Mouse (Mus musculus) CH12.LX (cell line): ENCODE data around the gene Slc9a9. TPM values are rescaled to one million over a fixed set of nuclear protein-coding genes. Genes with fewer than 3 reads are reported as not detected.
A peak's percentile ranks its signal among the peaks of the same experiment; 100 is the strongest.

Experiments
- DNase-seq: peaks from one replicate; pipeline ENCODE4 v3.0.0-alpha.2; 2013; ENCODE audit errors: extremely low read depth
- H3K27ac ChIP-seq: 2 replicates; pipeline ENCODE4 v1.5.1; 2012; ENCODE audit warnings: low read depth, mild to moderate bottlenecking, control low read depth, moderate library complexity; ENCODE audit not compliant: insufficient read depth
- H3K27me3 ChIP-seq: replicated peaks from 2 replicates; pipeline ENCODE3; 2012; ENCODE audit warnings: inconsistent platforms
- H3K36me3 ChIP-seq, 2 experiments: replicated peaks in 1 of 2; 2 replicates each; pipeline versions ENCODE3 to v1.6.1; 2012; ENCODE audit warnings: inconsistent platforms in 1 of 2, low read length in 1 of 2, mild to moderate bottlenecking in 1 of 2, mixed read lengths in 1 of 2, moderate library complexity in 1 of 2; ENCODE audit not compliant: control insufficient read depth in 1 of 2, insufficient read depth in 1 of 2
- H3K4me1 ChIP-seq, 2 experiments: 2 replicates each; pipeline ENCODE4 v1.6.1; 2012; ENCODE audit warnings: inconsistent platforms in 1 of 2, moderate library complexity in 1 of 2; ENCODE audit not compliant: insufficient read depth in 2 of 2, control insufficient read depth in 1 of 2
- H3K4me2 ChIP-seq: 2 replicates; pipeline ENCODE4 v1.6.1; 2012; ENCODE audit warnings: low read depth, mild to moderate bottlenecking, control low read depth; ENCODE audit not compliant: poor library complexity, insufficient read depth, severe bottlenecking
- H3K4me3 ChIP-seq, 3 experiments: fragments of 150-350 bp in 1 of 3; sonication (generic) in 1 of 3; replicated peaks in 1 of 3; 2 replicates each; pipeline versions ENCODE3 to v1.5.1; 2011 to 2012; ENCODE audit warnings: low read depth in 2 of 3, low read length in 2 of 3, mild to moderate bottlenecking in 2 of 3, moderate library complexity in 2 of 3, control low read depth in 1 of 3, improper control_type of control experiment in 1 of 3, inconsistent platforms in 1 of 3, mixed read lengths in 1 of 3; ENCODE audit not compliant: poor library complexity in 1 of 3
- H3K79me2 ChIP-seq: replicated peaks from 2 replicates; pipeline ENCODE4 v1.6.1; 2012; ENCODE audit warnings: mild to moderate bottlenecking, moderate library complexity; ENCODE audit not compliant: control insufficient read depth, poor library complexity, insufficient read depth, severe bottlenecking; ENCODE audit errors: extremely low read depth
- H3K9ac ChIP-seq: 2 replicates; pipeline ENCODE4 v1.6.1; 2012; ENCODE audit warnings: low read depth, mild to moderate bottlenecking, control low read depth, moderate library complexity; ENCODE audit not compliant: insufficient read depth
- H3K9me3 ChIP-seq: replicated peaks from 2 replicates; pipeline ENCODE3; 2012; ENCODE audit warnings: low read length, inconsistent platforms, mixed read lengths
- BHLHE40 ChIP-seq: IDR thresholded peaks from 2 replicates; pipeline ENCODE4 v1.6.1; 2011; ENCODE audit warnings: mild to moderate bottlenecking, low read depth, low read length, improper control_type of control experiment
- CHD2 ChIP-seq: IDR thresholded peaks from 2 replicates; pipeline ENCODE4 v1.6.1; 2011; ENCODE audit warnings: low read length, improper control_type of control experiment
- CTCF ChIP-seq, 2 experiments: IDR thresholded peaks in 1 of 2; conservative IDR thresholded peaks in 1 of 2; 2 replicates each; pipeline ENCODE4 v1.5.1; 2011 to 2012; ENCODE audit warnings: low read depth in 2 of 2, low read length in 2 of 2, improper control_type of control experiment in 1 of 2, inconsistent platforms in 1 of 2, mild to moderate bottlenecking in 1 of 2, moderate library complexity in 1 of 2
- E2F4 ChIP-seq: IDR thresholded peaks from 2 replicates; pipeline ENCODE4 v1.6.1; 2011; ENCODE audit warnings: low read depth, low read length, improper control_type of control experiment; ENCODE audit not compliant: insufficient replicate concordance
- ETS1 ChIP-seq: conservative IDR thresholded peaks from 2 replicates; pipeline ENCODE4 v1.6.1; 2012; ENCODE audit warnings: low read depth, mild to moderate bottlenecking, inconsistent platforms, low read length, improper control_type of control experiment, moderate library complexity
- GABPA ChIP-seq: IDR thresholded peaks from 2 replicates; pipeline ENCODE4 v1.6.1; 2012; ENCODE audit warnings: low read depth, low read length, improper control_type of control experiment, inconsistent platforms; ENCODE audit not compliant: insufficient replicate concordance
- IRF4 ChIP-seq: IDR thresholded peaks from 2 replicates; pipeline ENCODE4 v1.6.1; 2014; ENCODE audit warnings: low read depth, mild to moderate bottlenecking, inconsistent platforms, low read length, improper control_type of control experiment
- JUN ChIP-seq: IDR thresholded peaks from 2 replicates; pipeline ENCODE4 v1.6.1; 2011; ENCODE audit warnings: low read depth, mild to moderate bottlenecking, low read length, improper control_type of control experiment, moderate library complexity; ENCODE audit not compliant: insufficient read depth
- MAX ChIP-seq: IDR thresholded peaks from 2 replicates; pipeline ENCODE4 v1.6.1; 2011; ENCODE audit warnings: low read length, improper control_type of control experiment
- MAZ ChIP-seq: IDR thresholded peaks from 2 replicates; pipeline ENCODE4 v1.6.1; 2012; ENCODE audit warnings: low read depth, mild to moderate bottlenecking, inconsistent platforms, low read length, improper control_type of control experiment, moderate library complexity
- MEF2A ChIP-seq: IDR thresholded peaks from 2 replicates; pipeline ENCODE4 v1.6.1; 2014; ENCODE audit warnings: low read depth, mild to moderate bottlenecking, inconsistent platforms, low read length, improper control_type of control experiment, borderline replicate concordance
- MXI1 ChIP-seq: IDR thresholded peaks from 2 replicates; pipeline ENCODE4 v1.6.1; 2011; ENCODE audit warnings: mild to moderate bottlenecking, low read depth, low read length, improper control_type of control experiment
- NRF1 ChIP-seq: IDR thresholded peaks from 2 replicates; pipeline ENCODE4 v1.6.1; 2014; ENCODE audit warnings: low read depth, mild to moderate bottlenecking, inconsistent platforms, low read length, improper control_type of control experiment, moderate library complexity
- POLR2A ChIP-seq: IDR thresholded peaks from 2 replicates; pipeline ENCODE4 v1.6.1; 2011; ENCODE audit warnings: low read depth, mild to moderate bottlenecking, improper control_type of control experiment, low read length
- POLR2AphosphoS2 ChIP-seq: IDR thresholded peaks from 2 replicates; pipeline ENCODE4 v1.6.1; 2011; ENCODE audit warnings: low read depth, low read length, improper control_type of control experiment
- RAD21 ChIP-seq: IDR thresholded peaks from 2 replicates; pipeline ENCODE4 v1.6.1; 2011; ENCODE audit warnings: low read depth, mild to moderate bottlenecking, low read length, improper control_type of control experiment, moderate library complexity
- USF1 ChIP-seq: IDR thresholded peaks from 2 replicates; pipeline ENCODE4 v1.6.1; 2014; ENCODE audit warnings: low read depth, mild to moderate bottlenecking, inconsistent platforms, low read length, improper control_type of control experiment
- USF2 ChIP-seq: conservative IDR thresholded peaks from 2 replicates; pipeline ENCODE4 v1.6.1; 2011; ENCODE audit warnings: low read depth, low read length, improper control_type of control experiment
- dilution Hi-C: fragments of 300-500 bp; cut with MboI; formaldehyde crosslinking; loops from 2 replicates; pipeline ENCODE4 v1.14.3; 2020; ENCODE audit warnings: low sequenced_read_pairs; ENCODE audit not compliant: extremely low pct_unique_long_range_greater_than_20kb, extremely low pct_ligation_motif_present
- in situ Hi-C: fragments of 300-500 bp; cut with MboI; formaldehyde crosslinking; loops from 3 replicates; pipeline ENCODE4 v1.14.3; 2019; ENCODE audit warnings: low sequenced_read_pairs, low pct_ligation_motif_present, low pct_unique_long_range_greater_than_20kb, mixed read lengths
- polyA plus RNA-seq: library from polyadenylated mRNA; unstranded; fragments of >175 nt; gene quantifications from 2 replicates; pipeline ENCODE4 v1.2.1, GENCODE M21; 2012; ENCODE audit warnings: low read depth; ENCODE audit not compliant: insufficient read length
- total RNA-seq, 2 experiments: library from RNA; depleted of rRNA; stranded (reverse); fragments of 300-350 nt in 1 of 2; fragments of >200 nt in 1 of 2; gene quantifications; 2 replicates each; pipeline ENCODE4 v1.2.3; 2012 to 2014

The Slc9a9 gene
- total and polyA plus RNA-seq, 3 experiments: not detected

GRCm38 (mm10) chr9:94738555-94739427 lies 69.1 kb downstream of the Slc9a9 start:
- dilution Hi-C loops (no loop called here), in situ Hi-C loops (loop anchor here (25.0 kb wide), 1 partner anchor 674 kb away; the partner anchor contains the start of gene Chst2)
- H3K9me3 ChIP-seq: peaks cover 56% of the 10 kb centered on the region
- no peak overlapping the region for H3K4me3 ChIP-seq
- no peaks in the 10 kb centered on the region for H3K27me3 ChIP-seq
- no peak overlapping the region for H3K4me2 ChIP-seq
- DNase-seq: peak; percentile 9
- TF ChIP-seq RAD21 (peak; percentile 47), MEF2A (no peak), CTCF (conservative IDR thresholded peaks at IDR 0.05 in 1 of 2, IDR thresholded peaks at IDR 0.05 in 1 of 2; ENCODE audit: low read depth in 2 of 2, low read length in 2 of 2) (peak in 1 of 2 experiments; percentile 43; a peak in 2 of 4 replicates), POLR2A (no peak)
- H3K36me3 ChIP-seq: no peaks in the 10 kb centered on the region
- no peaks in the 10 kb centered on the region for H3K4me1 ChIP-seq
- no peak overlapping the region for H3K9ac ChIP-seq
- H3K79me2 ChIP-seq: no peaks in the 10 kb centered on the region
- H3K27ac ChIP-seq: no peak overlapping the region

GRCm38 (mm10) chr9:94740841-94741240 lies 71.1 kb downstream of the Slc9a9 start:
- no peaks in the 10 kb centered on the region for H3K4me1 ChIP-seq
- no peak overlapping the region for H3K4me2 ChIP-seq
- no peak for DNase-seq
- in situ Hi-C loops (loop anchor here (25.0 kb wide), 1 partner anchor 671 kb away; the partner anchor contains the start of gene Chst2), dilution Hi-C loops (no loop called here)
- no peaks in the 10 kb centered on the region for H3K79me2 ChIP-seq
- no peak overlapping the region for H3K9ac ChIP-seq
- no peaks in the 10 kb centered on the region for H3K27me3 ChIP-seq
- no peaks in the 10 kb centered on the region for H3K36me3 ChIP-seq
- no peak overlapping the region for H3K4me3 ChIP-seq
- no peak overlapping the region for H3K27ac ChIP-seq
- peaks cover 56% of the 10 kb centered on the region for H3K9me3 ChIP-seq
- TF ChIP-seq MXI1 (no peak), E2F4 (no peak), JUN (no peak), MAX (no peak), GABPA (no peak), CHD2 (no peak), USF2 (no peak), NRF1 (no peak), RAD21 (no peak), POLR2A (no peak), POLR2AphosphoS2 (no peak), MAZ (no peak), IRF4 (no peak), BHLHE40 (no peak), USF1 (no peak), ETS1 (no peak)
